Mouse (Mus musculus): ENCODE results near the gene Ror1.

Ror1 gene

GRCm38 (mm10) chr4:100209106-100209505, 113.5 kb downstream of the Ror1 start:
- DNase-seq (ENCODE audit: low read depth in 1 of 2, low spot score in 2 of 2), result no peak

- no peak for DNase-seq (ENCODE audit: low read depth in 1 of 2, low spot score in 2 of 2)
Measured at GRCm38 (mm10) chr4:100211331-100211730, 115.7 kb downstream of the Ror1 start.

- DNase-seq (ENCODE audit: low read depth in 1 of 2, low spot score in 2 of 2), result no peak
Measured at GRCm38 (mm10) chr4:100214324-100215215, 119.0 kb downstream of the Ror1 start.

- no peak for DNase-seq (ENCODE audit: low read depth in 1 of 2, low spot score in 2 of 2)
Measured at GRCm38 (mm10) chr4:100216587-100216986, 121.0 kb downstream of the Ror1 start.

- no peak for DNase-seq (ENCODE audit: low read depth in 1 of 2, low spot score in 2 of 2)
Measured at GRCm38 (mm10) chr4:100219026-100219425, 123.4 kb downstream of the Ror1 start.

- DNase-seq (ENCODE audit: low read depth in 1 of 2, low spot score in 2 of 2), result no peak
Measured at GRCm38 (mm10) chr4:100219599-100219998, 124.0 kb downstream of the Ror1 start.

- DNase-seq (ENCODE audit: low read depth in 1 of 2, low spot score in 2 of 2), result no peak
Measured at GRCm38 (mm10) chr4:100221978-100222737, 126.6 kb downstream of the Ror1 start.

- DNase-seq (ENCODE audit: low read depth in 1 of 2, low spot score in 2 of 2), result no peak
Measured at GRCm38 (mm10) chr4:100223532-100223931, 127.9 kb downstream of the Ror1 start.

GRCm38 (mm10) chr4:100223965-100224364, 128.4 kb downstream of the Ror1 start:
- no peak for DNase-seq (ENCODE audit: low read depth in 1 of 2, low spot score in 2 of 2)

- no peak for DNase-seq (ENCODE audit: low read depth in 1 of 2, low spot score in 2 of 2)
Measured at GRCm38 (mm10) chr4:100226619-100227018, 131.0 kb downstream of the Ror1 start.

GRCm38 (mm10) chr4:100228106-100228505, 132.5 kb downstream of the Ror1 start:
- no peak for DNase-seq (ENCODE audit: low read depth in 1 of 2, low spot score in 2 of 2)

- no peak for DNase-seq (ENCODE audit: low read depth in 1 of 2, low spot score in 2 of 2)
Measured at GRCm38 (mm10) chr4:100230245-100230644, 134.7 kb downstream of the Ror1 start.

- DNase-seq (ENCODE audit: low read depth in 1 of 2, low spot score in 2 of 2), result no peak
Measured at GRCm38 (mm10) chr4:100230963-100231362, 135.4 kb downstream of the Ror1 start.

- no peak for DNase-seq (ENCODE audit: low read depth in 1 of 2, low spot score in 2 of 2)
Measured at GRCm38 (mm10) chr4:100231906-100232305, 136.3 kb downstream of the Ror1 start.

GRCm38 (mm10) chr4:100232541-100232940, 136.9 kb downstream of the Ror1 start:
- DNase-seq (ENCODE audit: low read depth in 1 of 2, low spot score in 2 of 2), result no peak

- no peak for DNase-seq (ENCODE audit: low read depth in 1 of 2, low spot score in 2 of 2)
Measured at GRCm38 (mm10) chr4:100233770-100234169, 138.2 kb downstream of the Ror1 start.

GRCm38 (mm10) chr4:100236339-100236738, 140.7 kb downstream of the Ror1 start:
- no peak for DNase-seq (ENCODE audit: low read depth in 1 of 2, low spot score in 2 of 2)

GRCm38 (mm10) chr4:100242061-100242756, 146.6 kb downstream of the Ror1 start:
- no peak for DNase-seq (ENCODE audit: low read depth in 1 of 2, low spot score in 2 of 2)

GRCm38 (mm10) chr4:100244250-100244649, 148.7 kb downstream of the Ror1 start:
- DNase-seq (ENCODE audit: low read depth in 1 of 2, low spot score in 2 of 2), result no peak

- DNase-seq (ENCODE audit: low read depth in 1 of 2, low spot score in 2 of 2), result no peak
Measured at GRCm38 (mm10) chr4:100244701-100245100, 149.1 kb downstream of the Ror1 start.

- DNase-seq (ENCODE audit: low read depth in 1 of 2, low spot score in 2 of 2), result no peak
Measured at GRCm38 (mm10) chr4:100247826-100248225, 152.2 kb downstream of the Ror1 start.

- no peak for DNase-seq (ENCODE audit: low read depth in 1 of 2, low spot score in 2 of 2)
Measured at GRCm38 (mm10) chr4:100248273-100248672, 152.7 kb downstream of the Ror1 start.
